Mouse (Mus musculus): ENCODE results near the gene Olfr134.
"Not testable (repeated sequence)": the region's sequence is repeated elsewhere in the genome, so short reads cannot be mapped to it uniquely, and the experiment has no call there.

DNA sequence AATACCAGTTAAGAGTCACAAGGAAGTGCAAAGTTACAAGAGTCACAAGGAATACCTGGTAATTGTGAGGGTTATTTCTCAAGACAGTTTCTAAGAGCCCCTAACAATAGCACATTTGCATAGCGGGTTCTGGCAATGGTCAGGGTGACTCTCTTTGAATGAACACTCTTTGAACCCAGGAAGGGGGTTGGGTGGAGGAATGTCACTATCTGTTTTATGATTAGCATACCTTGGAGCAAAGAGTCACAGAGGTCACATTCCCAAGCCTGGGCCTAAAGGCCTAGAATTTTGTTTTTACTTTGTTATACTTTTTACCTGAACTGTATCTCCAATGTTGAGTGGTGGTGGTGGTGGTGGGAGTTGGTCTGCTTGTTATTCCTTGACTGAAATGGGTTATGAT is 47.0 kb upstream of the Olfr134 start:
- TF ChIP-seq CTCF, EP300 (IDR thresholded peaks at IDR 0.05; ENCODE audit: low read depth): not testable (repeated sequence)
